Mouse (Mus musculus): ENCODE results near the gene Ghrhr. TPM values are rescaled to one million over a fixed set of nuclear protein-coding genes. Genes with fewer than 3 reads are reported as not detected.

Gene Ghrhr
- total and polyA plus RNA-seq, 2 experiments: 0.09 TPM; not detected in 1

GRCm38 (mm10) chr6:55407345-55407744 lies 31.2 kb downstream of the Ghrhr start:
- H3K79me2 ChIP-seq (ENCODE audit: control insufficient read depth, insufficient read depth, low read length): no peaks in the 10 kb centered on the region
- no peak overlapping the region for H3K4me3 ChIP-seq (ENCODE audit: insufficient read depth, low read depth, low read length)
- no peaks in the 10 kb centered on the region for H3K36me3 ChIP-seq (ENCODE audit: control insufficient read depth, insufficient read depth, low read length)
- no peak for DNase-seq (ENCODE audit: extremely low read depth, low read depth, low spot score)
- 81% methylated on average over 4 of the region's 4 CpGs for WGBS
- TF ChIP-seq CTCF (IDR thresholded peaks at IDR 0.05; ENCODE audit: low read depth, low read length) (no peak), POLR2A (IDR thresholded peaks at IDR 0.05; ENCODE audit: extremely low read depth, insufficient read depth, low read length) (no peak)
- no peak overlapping the region for H3K27ac ChIP-seq (replicated peaks; ENCODE audit: insufficient read depth, low read depth, low read length)
- no peaks in the 10 kb centered on the region for H3K27me3 ChIP-seq (ENCODE audit: control insufficient read depth, insufficient read depth, low read length)
- H3K9ac ChIP-seq (ENCODE audit: low read depth, low read length): no peak overlapping the region
- no peaks in the 10 kb centered on the region for H3K4me1 ChIP-seq (ENCODE audit: control insufficient read depth, insufficient read depth, low read length)

GRCm38 (mm10) chr6:55410119-55410775 lies 34.2 kb downstream of the Ghrhr start:
- Histone ChIP-seq H3K4me3 (ENCODE audit: insufficient read depth, low read depth, low read length) (no peak overlapping the region), H3K9ac (ENCODE audit: low read depth, low read length) (no peak overlapping the region), H3K4me1 (ENCODE audit: control insufficient read depth, insufficient read depth, low read length) (no peaks in the 10 kb centered on the region), H3K36me3 (ENCODE audit: control insufficient read depth, insufficient read depth, low read length) (no peaks in the 10 kb centered on the region), H3K79me2 (ENCODE audit: control insufficient read depth, insufficient read depth, low read length) (no peaks in the 10 kb centered on the region), H3K27ac (replicated peaks; ENCODE audit: insufficient read depth, low read depth, low read length) (no peak overlapping the region), H3K27me3 (ENCODE audit: control insufficient read depth, insufficient read depth, low read length) (no peaks in the 10 kb centered on the region)
- no peak for DNase-seq (ENCODE audit: extremely low read depth, low read depth, low spot score)
- no peak for TF ChIP-seq CTCF (IDR thresholded peaks at IDR 0.05; ENCODE audit: low read depth, low read length)
- TF ChIP-seq POLR2A (IDR thresholded peaks at IDR 0.05; ENCODE audit: extremely low read depth, insufficient read depth, low read length): no peak
- WGBS: 51% methylated on average over 7 of the region's 7 CpGs

- H3K79me2 ChIP-seq (ENCODE audit: control insufficient read depth, insufficient read depth, low read length): no peaks in the 10 kb centered on the region
- H3K27ac ChIP-seq (replicated peaks; ENCODE audit: insufficient read depth, low read depth, low read length): no peak overlapping the region
- no peaks in the 10 kb centered on the region for H3K36me3 ChIP-seq (ENCODE audit: control insufficient read depth, insufficient read depth, low read length)
- no peak overlapping the region for H3K4me3 ChIP-seq (ENCODE audit: insufficient read depth, low read depth, low read length)
- WGBS: 72% methylated on average over 5 of the region's 5 CpGs
- no peak for DNase-seq (ENCODE audit: extremely low read depth, low read depth, low spot score)
- TF ChIP-seq POLR2A (IDR thresholded peaks at IDR 0.05; ENCODE audit: extremely low read depth, insufficient read depth, low read length) (no peak), CTCF (IDR thresholded peaks at IDR 0.05; ENCODE audit: low read depth, low read length) (no peak)
- no peak overlapping the region for H3K9ac ChIP-seq (ENCODE audit: low read depth, low read length)
- no peaks in the 10 kb centered on the region for H3K4me1 ChIP-seq (ENCODE audit: control insufficient read depth, insufficient read depth, low read length)
- no peaks in the 10 kb centered on the region for H3K27me3 ChIP-seq (ENCODE audit: control insufficient read depth, insufficient read depth, low read length)
These were observed 34.9 kb downstream of the Ghrhr start for GRCm38 (mm10) chr6:55410977-55411376.

GRCm38 (mm10) chr6:55416202-55416601 lies 40.1 kb downstream of the Ghrhr start:
- Histone ChIP-seq H3K4me3 (ENCODE audit: insufficient read depth, low read depth, low read length) (no peak overlapping the region), H3K4me1 (ENCODE audit: control insufficient read depth, insufficient read depth, low read length) (no peaks in the 10 kb centered on the region), H3K79me2 (ENCODE audit: control insufficient read depth, insufficient read depth, low read length) (no peaks in the 10 kb centered on the region), H3K27ac (replicated peaks; ENCODE audit: insufficient read depth, low read depth, low read length) (no peak overlapping the region), H3K36me3 (ENCODE audit: control insufficient read depth, insufficient read depth, low read length) (no peaks in the 10 kb centered on the region), H3K27me3 (ENCODE audit: control insufficient read depth, insufficient read depth, low read length) (no peaks in the 10 kb centered on the region), H3K9ac (ENCODE audit: low read depth, low read length) (no peak overlapping the region)
- DNase-seq (ENCODE audit: extremely low read depth, low read depth, low spot score): no peak
- 78% methylated on average over 5 of the region's 5 CpGs for WGBS
- no peak for TF ChIP-seq POLR2A (IDR thresholded peaks at IDR 0.05; ENCODE audit: extremely low read depth, insufficient read depth, low read length)
- TF ChIP-seq CTCF (IDR thresholded peaks at IDR 0.05; ENCODE audit: low read depth, low read length): no peak

- no peak for TF ChIP-seq POLR2A (IDR thresholded peaks at IDR 0.05; ENCODE audit: extremely low read depth, insufficient read depth, low read length)
- no peak for TF ChIP-seq CTCF (IDR thresholded peaks at IDR 0.05; ENCODE audit: low read depth, low read length)
- H3K9ac ChIP-seq (ENCODE audit: low read depth, low read length): no peak overlapping the region
- no peaks in the 10 kb centered on the region for H3K79me2 ChIP-seq (ENCODE audit: control insufficient read depth, insufficient read depth, low read length)
- 52% methylated on average over 2 of the region's 2 CpGs for WGBS
- H3K4me3 ChIP-seq (ENCODE audit: insufficient read depth, low read depth, low read length): no peak overlapping the region
- no peaks in the 10 kb centered on the region for H3K36me3 ChIP-seq (ENCODE audit: control insufficient read depth, insufficient read depth, low read length)
- no peaks in the 10 kb centered on the region for H3K4me1 ChIP-seq (ENCODE audit: control insufficient read depth, insufficient read depth, low read length)
- no peak overlapping the region for H3K27ac ChIP-seq (replicated peaks; ENCODE audit: insufficient read depth, low read depth, low read length)
- H3K27me3 ChIP-seq (ENCODE audit: control insufficient read depth, insufficient read depth, low read length): no peaks in the 10 kb centered on the region
- DNase-seq (ENCODE audit: extremely low read depth, low read depth, low spot score): no peak
These were observed 42.8 kb downstream of the Ghrhr start for GRCm38 (mm10) chr6:55418746-55419410.

GRCm38 (mm10) chr6:55420411-55420810 lies 44.3 kb downstream of the Ghrhr start:
- no peaks in the 10 kb centered on the region for H3K36me3 ChIP-seq (ENCODE audit: control insufficient read depth, insufficient read depth, low read length)
- no peak overlapping the region for H3K9ac ChIP-seq (ENCODE audit: low read depth, low read length)
- no peak overlapping the region for H3K27ac ChIP-seq (replicated peaks; ENCODE audit: insufficient read depth, low read depth, low read length)
- no peak overlapping the region for H3K4me3 ChIP-seq (ENCODE audit: insufficient read depth, low read depth, low read length)
- no peak for TF ChIP-seq CTCF (IDR thresholded peaks at IDR 0.05; ENCODE audit: low read depth, low read length)
- no peak for TF ChIP-seq POLR2A (IDR thresholded peaks at IDR 0.05; ENCODE audit: extremely low read depth, insufficient read depth, low read length)
- H3K27me3 ChIP-seq (ENCODE audit: control insufficient read depth, insufficient read depth, low read length): no peaks in the 10 kb centered on the region; the same call in 1 of the 2 replicates
- H3K79me2 ChIP-seq (ENCODE audit: control insufficient read depth, insufficient read depth, low read length): no peaks in the 10 kb centered on the region
- 66% methylated on average over 3 of the region's 3 CpGs for WGBS
- no peak for DNase-seq (ENCODE audit: extremely low read depth, low read depth, low spot score)
- H3K4me1 ChIP-seq (ENCODE audit: control insufficient read depth, insufficient read depth, low read length): no peaks in the 10 kb centered on the region
